Mouse (Mus musculus) forebrain, embryonic 11.5 days (tissue): ENCODE results near the gene Dhfr. TPM values are rescaled to one million over a fixed set of nuclear protein-coding genes. Genes with fewer than 3 reads are reported as not detected.
"Not testable (repeated sequence)": the region's sequence is repeated elsewhere in the genome, so short reads cannot be mapped to it uniquely, and the experiment has no call there.

Experiments
- ATAC-seq: fragments of 200-750 bp; cut with Nextera tagmentation; replicated peaks from 2 replicates; pipeline ENCODE4 v1.8.0; 2017; ENCODE audit warnings: moderate TSS enrichment; ENCODE audit not compliant: low FRiP score
- DNase-seq: peaks from one replicate; pipeline ENCODE4 v3.0.0-alpha.2; 2017; ENCODE audit warnings: low spot score
- H3K27ac ChIP-seq: fragments of 300-500 bp; sonication (generic); 2 replicates; pipeline ENCODE4 v1.5.1; 2014; ENCODE audit warnings: low read depth, low read length
- H3K27me3 ChIP-seq: fragments of 300-500 bp; sonication (generic); 2 replicates; pipeline ENCODE4 v1.6.1; 2014; ENCODE audit warnings: mild to moderate bottlenecking, low read length, mixed read lengths; ENCODE audit not compliant: control insufficient read depth, insufficient read depth
- H3K36me3 ChIP-seq: fragments of 300-500 bp; sonication (generic); 2 replicates; pipeline ENCODE4 v1.6.1; 2014; ENCODE audit warnings: mild to moderate bottlenecking, low read length, moderate library complexity, mixed read lengths; ENCODE audit not compliant: control insufficient read depth, insufficient read depth
- H3K4me1 ChIP-seq: fragments of 300-500 bp; sonication (generic); replicated peaks from 2 replicates; pipeline ENCODE4 v1.6.1; 2014; ENCODE audit warnings: low read length, mixed read lengths; ENCODE audit not compliant: control insufficient read depth, insufficient read depth
- H3K4me2 ChIP-seq: fragments of 300-500 bp; sonication (generic); 2 replicates; pipeline ENCODE4 v1.6.1; 2014; ENCODE audit warnings: low read depth, mild to moderate bottlenecking, low read length, moderate library complexity, mixed read lengths; ENCODE audit not compliant: severe bottlenecking
- H3K4me3 ChIP-seq: fragments of 300-500 bp; sonication (generic); 2 replicates; pipeline ENCODE4 v1.5.1; 2014; ENCODE audit warnings: low read depth, low read length
- H3K9ac ChIP-seq: fragments of 300-500 bp; sonication (generic); 2 replicates; pipeline ENCODE4 v1.6.1; 2014; ENCODE audit warnings: low read length
- H3K9me3 ChIP-seq: fragments of 300-500 bp; sonication (generic); 2 replicates; pipeline ENCODE4 v1.6.1; 2016; ENCODE audit warnings: low read length, mixed read lengths; ENCODE audit not compliant: control insufficient read depth
- WGBS: fragments of 180-500 bp; shearing (Covaris S2); extraction: QIAGEN DNeasy Blood & Tissue Kit; methylation state at CpG from one replicate; pipeline ENCODE4 v1.1.7; 2014; 5-methylcytosine and 5-hydroxymethylcytosine counted together
- polyA plus RNA-seq: library from polyadenylated mRNA; unstranded; fragments of >200 nt; fragmentation: Nextera tagmentation; extraction: Ambion mirVana; gene quantifications from 2 replicates; pipeline ENCODE4 v1.2.1, GENCODE M21; 2014

Dhfr gene
- polyA plus RNA-seq, 1 experiment from 2014 or later: 29.6 TPM

DNA sequence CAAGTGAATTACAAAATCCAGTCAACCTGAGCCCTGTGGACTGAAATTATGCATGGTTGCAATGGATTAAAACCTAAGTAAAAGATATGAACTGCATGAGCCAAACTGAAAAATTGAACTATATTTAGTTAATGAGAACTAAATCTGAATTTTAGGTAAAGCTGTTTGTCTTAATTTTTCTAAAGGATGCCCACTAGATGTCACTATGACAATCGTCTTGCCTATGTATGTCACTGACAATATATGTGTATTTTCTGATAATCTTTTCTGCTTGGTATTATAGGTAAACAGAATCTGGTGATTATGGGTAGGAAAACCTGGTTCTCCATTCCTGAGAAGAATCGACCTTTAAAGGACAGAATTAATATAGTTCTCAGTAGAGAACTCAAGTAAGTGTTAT is 3.1 kb downstream of the Dhfr start:
- Histone ChIP-seq H3K27ac (no peak overlapping the region), H3K36me3 (peaks cover 3% of the 10 kb centered on the region; the same call in 1 of the 2 replicates), H3K9me3 (no peaks in the 10 kb centered on the region), H3K27me3 (no peaks in the 10 kb centered on the region), H3K4me3 (no peak overlapping the region), H3K4me2 (no peak overlapping the region), H3K4me1 (peaks cover 4% of the 10 kb centered on the region; the same call in 1 of the 2 replicates), H3K9ac (no peak overlapping the region)
- ATAC-seq (no peak), DNase-seq (no peak)
- 63% methylated on average over 2 of the region's 2 CpGs for WGBS

DNA sequence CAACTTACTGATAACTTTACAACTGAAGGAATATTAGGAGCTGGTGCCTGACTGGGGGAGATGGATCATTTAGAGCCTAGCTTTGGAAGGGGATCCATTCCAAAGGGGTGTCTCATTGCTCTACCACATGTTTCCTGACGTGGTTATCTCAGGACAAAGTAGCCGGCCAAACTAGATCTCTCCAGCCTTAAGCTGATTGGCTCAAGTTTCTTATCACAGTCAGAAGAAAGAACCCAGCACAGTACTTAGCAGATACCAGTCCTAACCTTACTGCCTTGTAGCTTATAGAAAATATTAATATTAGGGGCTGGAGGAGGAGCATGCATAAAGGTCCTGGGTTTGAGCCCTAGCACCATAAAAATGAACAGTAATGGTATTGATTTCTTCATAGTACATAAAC is 7.1 kb downstream of the Dhfr start:
- H3K27me3 ChIP-seq: no peaks in the 10 kb centered on the region
- no peak overlapping the region for H3K4me3 ChIP-seq
- H3K27ac ChIP-seq: no peak overlapping the region
- no peak overlapping the region for H3K4me2 ChIP-seq
- H3K4me1 ChIP-seq: no peaks in the 10 kb centered on the region; the same call in 1 of the 2 replicates
- H3K9ac ChIP-seq: no peak overlapping the region
- ATAC-seq: no peak
- no peak for DNase-seq
- peaks cover 3% of the 10 kb centered on the region; the same call in 1 of the 2 replicates for H3K36me3 ChIP-seq
- 81% methylated on average over 2 of the region's 2 CpGs for WGBS
- no peaks in the 10 kb centered on the region for H3K9me3 ChIP-seq

DNA sequence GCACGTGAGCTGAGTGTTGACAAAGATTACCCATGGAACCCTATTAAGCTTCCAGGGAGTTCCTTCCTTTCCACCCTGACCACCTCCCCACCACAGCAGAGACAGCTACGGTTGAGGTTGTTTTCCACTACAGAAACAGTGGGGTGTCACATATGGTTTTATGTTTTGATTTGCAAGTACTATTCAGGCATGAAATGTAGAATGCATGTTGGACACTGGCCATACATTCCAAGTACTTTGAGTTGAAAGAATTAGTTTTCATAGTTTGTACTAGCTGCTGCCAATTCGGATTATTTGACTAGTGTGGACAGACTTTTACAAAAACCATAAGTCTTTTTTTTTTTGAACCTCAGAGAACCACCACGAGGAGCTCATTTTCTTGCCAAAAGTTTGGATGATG is 10.8 kb downstream of the Dhfr start:
- Histone ChIP-seq H3K9me3 (no peaks in the 10 kb centered on the region), H3K36me3 (peaks cover 10% of the 10 kb centered on the region; the same call in 1 of the 2 replicates), H3K4me3 (no peak overlapping the region), H3K27me3 (no peaks in the 10 kb centered on the region), H3K4me1 (no peaks in the 10 kb centered on the region), H3K27ac (no peak overlapping the region), H3K4me2 (no peak overlapping the region), H3K9ac (no peak overlapping the region)
- DNase-seq: no peak
- WGBS: 86% methylated on average over 4 of the region's 4 CpGs
- ATAC-seq: no peak

DNA sequence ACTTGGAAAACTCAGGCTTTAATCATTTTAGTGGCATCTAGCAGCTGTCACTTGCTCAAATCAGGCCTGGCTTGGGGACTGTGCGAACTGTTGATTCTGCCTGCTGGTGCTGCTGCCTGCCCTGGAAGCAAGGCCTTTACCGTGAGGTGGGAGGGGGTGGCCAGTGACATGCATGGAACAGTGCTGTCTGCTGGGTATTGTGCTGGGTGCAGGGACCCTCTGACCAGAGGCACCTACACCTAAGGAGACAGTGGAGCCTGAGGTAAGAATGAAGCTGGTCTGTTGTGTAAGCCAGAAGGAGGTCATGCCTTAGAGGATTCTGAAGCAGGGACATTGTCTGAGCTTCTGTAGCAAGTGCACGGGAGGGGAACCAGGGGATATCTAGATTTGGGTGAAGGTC is 16.3 kb downstream of the Dhfr start:
- Histone ChIP-seq H3K27ac (no peak overlapping the region), H3K4me3 (no peak overlapping the region), H3K9me3 (no peaks in the 10 kb centered on the region), H3K9ac (no peak overlapping the region), H3K4me1 (no peaks in the 10 kb centered on the region), H3K36me3 (peaks cover 10% of the 10 kb centered on the region; the same call in 1 of the 2 replicates), H3K27me3 (no peaks in the 10 kb centered on the region), H3K4me2 (no peak overlapping the region)
- DNase-seq (no peak), ATAC-seq (no peak)
- WGBS: 94% methylated on average over 3 of the region's 3 CpGs

DNA sequence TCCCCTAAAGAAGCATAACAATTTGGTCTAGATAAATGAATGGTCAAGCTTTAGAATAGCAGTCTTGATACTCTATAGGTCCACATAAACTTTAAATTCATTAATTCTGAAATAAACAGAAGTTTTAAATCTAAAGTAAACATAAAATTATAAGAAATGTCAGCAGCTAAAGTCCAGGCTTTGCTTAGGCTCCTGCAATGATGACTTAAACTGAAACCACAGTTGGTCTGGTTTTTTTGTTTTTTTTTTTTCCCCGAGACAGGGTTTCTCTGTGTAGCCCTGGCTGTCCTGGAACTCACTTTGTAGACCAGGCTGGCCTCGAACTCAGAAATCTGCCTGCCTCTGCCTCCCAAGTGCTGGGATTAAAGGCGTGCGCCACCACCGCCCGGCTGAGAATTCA is 16.9 kb downstream of the Dhfr start:
- DNase-seq, H3K27ac ChIP-seq, H3K27me3 ChIP-seq, ATAC-seq, H3K4me3 ChIP-seq, H3K9me3 ChIP-seq, H3K9ac ChIP-seq, H3K4me2 ChIP-seq, H3K36me3 ChIP-seq, H3K4me1 ChIP-seq: not testable (repeated sequence)
- WGBS: 96% methylated on average over 6 of the region's 6 CpGs

DNA sequence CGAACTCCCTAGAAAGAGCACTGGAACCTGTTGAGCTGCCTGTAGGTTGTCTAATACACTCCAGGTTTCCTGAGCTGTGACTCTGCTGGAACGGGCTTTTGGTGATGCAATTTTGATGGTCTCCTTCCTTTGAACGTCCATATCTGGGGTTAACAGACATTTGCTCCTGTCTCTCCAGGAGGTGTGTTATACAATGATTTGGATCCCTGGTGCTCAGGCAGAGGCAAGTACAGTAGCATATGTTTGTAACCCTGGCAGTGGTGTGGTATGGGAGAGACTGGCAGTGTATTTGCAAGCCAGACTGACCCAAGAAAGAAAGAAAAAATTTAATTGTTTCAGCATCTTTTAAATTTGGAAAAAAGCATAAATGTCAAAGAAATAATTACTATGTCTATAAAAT is 32.8 kb downstream of the Dhfr start:
- Histone ChIP-seq H3K4me1 (no peaks in the 10 kb centered on the region), H3K4me3 (no peak overlapping the region), H3K9ac (no peak overlapping the region), H3K4me2 (no peak overlapping the region), H3K9me3 (no peaks in the 10 kb centered on the region), H3K36me3 (no peaks in the 10 kb centered on the region; the same call in 1 of the 2 replicates), H3K27ac (no peak overlapping the region), H3K27me3 (no peaks in the 10 kb centered on the region)
- DNase-seq (no peak), ATAC-seq (no peak)
- 92% methylated on average over 3 of the region's 3 CpGs for WGBS

DNA sequence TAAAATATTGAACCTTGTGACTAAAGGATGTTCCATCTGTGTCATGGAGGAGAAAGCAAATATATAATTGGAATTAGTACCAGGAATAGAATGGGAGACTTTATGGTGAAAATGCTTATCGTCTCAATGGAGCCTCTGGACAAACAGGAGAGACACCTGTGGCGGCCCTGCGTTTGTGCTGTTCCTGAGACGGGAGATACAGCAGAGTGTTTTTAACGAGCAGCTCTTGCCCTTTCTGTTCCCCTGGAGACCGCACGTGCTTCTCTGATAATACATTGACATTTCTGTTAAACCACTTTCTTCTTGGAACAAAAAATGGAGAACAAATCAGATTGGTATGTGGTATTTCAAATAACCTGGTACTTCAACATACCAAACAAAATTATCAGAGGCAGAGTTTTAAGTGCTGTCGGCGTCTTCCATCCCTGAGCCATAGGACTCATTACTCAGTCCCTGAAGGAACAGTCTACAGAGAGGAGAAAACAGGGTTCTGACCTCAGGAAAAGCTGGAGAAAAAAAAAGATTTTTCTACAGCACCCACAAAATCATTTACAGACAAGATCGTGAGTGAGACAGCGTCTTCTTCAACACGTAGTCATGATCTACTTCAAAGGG is 38.6 kb downstream of the Dhfr start:
- 76% methylated on average over 12 of the region's 12 CpGs for WGBS
- Histone ChIP-seq H3K4me3 (no peak overlapping the region), H3K27me3 (no peaks in the 10 kb centered on the region), H3K9ac (no peak overlapping the region), H3K9me3 (no peaks in the 10 kb centered on the region), H3K4me2 (no peak overlapping the region), H3K36me3 (no peaks in the 10 kb centered on the region; the same call in 1 of the 2 replicates), H3K27ac (no peak overlapping the region), H3K4me1 (no peaks in the 10 kb centered on the region)
- DNase-seq (no peak), ATAC-seq (no peak)

DNA sequence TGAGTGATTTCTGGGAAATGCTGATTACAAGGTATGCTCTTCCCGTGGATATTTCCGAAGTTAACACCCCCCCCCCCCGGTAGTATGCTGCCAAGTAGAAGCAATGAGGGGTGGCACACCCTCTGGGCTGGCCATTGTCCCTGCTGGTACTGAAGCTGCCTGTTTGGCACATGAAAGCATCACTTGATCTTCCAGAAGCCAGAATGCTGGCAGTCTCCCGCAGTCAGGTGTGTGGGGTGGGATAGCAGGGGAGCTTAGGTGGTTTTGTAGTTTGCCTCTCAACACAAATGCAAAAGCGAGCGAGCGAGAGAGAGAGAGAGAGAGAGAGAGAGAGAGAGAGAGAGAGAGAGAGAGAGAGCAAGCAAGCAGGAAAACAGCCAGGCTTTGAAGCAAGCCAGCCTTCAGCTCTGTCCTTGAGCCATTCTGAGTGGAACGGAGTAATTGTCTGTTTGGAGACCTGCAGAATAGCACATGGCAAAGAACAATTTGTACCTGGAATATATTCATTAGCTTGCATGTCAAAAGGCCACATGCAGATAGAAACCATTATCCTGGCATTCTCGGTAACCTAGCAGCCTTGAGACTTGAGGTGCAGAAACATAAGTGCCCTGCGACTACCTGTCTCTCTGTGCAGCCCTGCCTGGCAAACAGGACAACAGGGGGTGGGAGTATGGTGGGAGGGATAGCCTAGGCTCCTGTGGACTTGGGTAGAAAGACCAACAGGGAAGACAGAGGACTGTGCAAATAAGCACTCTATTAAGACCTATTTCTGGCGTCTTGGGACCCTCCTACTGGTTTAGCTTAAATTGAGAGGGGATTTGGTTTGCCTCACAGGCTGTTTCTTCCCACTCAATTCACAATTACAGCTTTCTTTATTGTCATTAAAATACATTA is 44.2 kb downstream of the Dhfr start:
- H3K27ac ChIP-seq: no peak overlapping the region
- 68% methylated on average over 11 of the region's 11 CpGs for WGBS
- DNase-seq: no peak

More for the DNA sequence above, 44.2 kb downstream of the Dhfr start:
- no peak overlapping the region for H3K9ac ChIP-seq
- no peaks in the 10 kb centered on the region for H3K36me3 ChIP-seq
- H3K4me3 ChIP-seq: no peak overlapping the region
- H3K4me2 ChIP-seq: no peak overlapping the region
- no peak for ATAC-seq
- no peaks in the 10 kb centered on the region for H3K27me3 ChIP-seq
- H3K4me1 ChIP-seq: no peaks in the 10 kb centered on the region
- no peaks in the 10 kb centered on the region for H3K9me3 ChIP-seq
